In the genomic region with DNA sequence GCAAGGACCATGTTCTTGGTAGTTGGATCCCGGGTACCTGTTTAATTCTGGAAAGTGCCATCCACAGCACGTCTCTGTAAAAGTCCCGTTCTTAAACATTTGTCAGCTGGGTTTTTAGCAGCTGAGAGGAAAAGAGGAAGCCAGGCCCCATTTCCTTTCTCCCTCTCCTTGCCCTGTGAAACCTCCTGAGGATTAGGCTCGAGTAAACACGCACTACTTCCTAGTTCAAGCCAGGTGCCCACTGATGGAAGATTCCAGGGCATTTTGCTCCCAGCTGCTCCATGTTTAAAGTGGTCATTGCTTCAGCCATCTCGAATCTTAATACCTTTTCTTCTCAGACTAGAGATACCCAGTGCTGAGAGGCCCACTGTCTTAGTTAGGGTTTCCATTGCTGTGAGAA, we compare ENCODE assay signal across 9 mouse cellular contexts.
"Had no signal": no experiment of that assay in that cellular context is flagged by ENCODE, and none has a peak within 500 bp of the region (broad histone marks: within the 10 kb centered on the region; RNA-seq: fewer than 3 reads in every experiment).

No protein-coding gene starts in this region.

- H3K27me3 ChIP-seq: limb, embryonic 15.5 days; liver, embryonic 12.5 days; midbrain, embryonic 12.5 days had no signal

- DNase-seq: kidney, postnatal 25 days; lung, embryonic 14.5 days; lung, postnatal 10 days; lung, postnatal 4 days; right cerebral cortex, postnatal 14 days; thymus, postnatal 4 days had no signal

- H3K9ac ChIP-seq: limb, embryonic 15.5 days; liver, embryonic 12.5 days; lung, embryonic 14.5 days; midbrain, embryonic 12.5 days had no signal

- H3K4me2 ChIP-seq: limb, embryonic 15.5 days; liver, embryonic 12.5 days; lung, embryonic 14.5 days; midbrain, embryonic 12.5 days had no signal

- H3K27ac ChIP-seq: limb, embryonic 15.5 days; liver, embryonic 12.5 days; midbrain, embryonic 12.5 days had no signal

- H3K9me3 ChIP-seq: limb, embryonic 15.5 days; liver, embryonic 12.5 days; midbrain, embryonic 12.5 days had no signal

- H3K4me1 ChIP-seq: limb, embryonic 15.5 days; liver, embryonic 12.5 days; midbrain, embryonic 12.5 days had no signal

- H3K36me3 ChIP-seq: limb, embryonic 15.5 days; liver, embryonic 12.5 days; midbrain, embryonic 12.5 days had no signal

- ATAC-seq: liver, embryonic 12.5 days had no signal

- H3K4me3 ChIP-seq: limb, embryonic 15.5 days; liver, embryonic 12.5 days; midbrain, embryonic 12.5 days had no signal
